Mouse (Mus musculus) lung, postnatal 14 days (tissue): ENCODE measurements at regions not wholly inside any gene's neighbourhood (a gene's known extent, or its start where the extent isn't known, plus 50 kb on each side); places are given as distances from the start of the nearest gene placed in this dataset.

Experiments
- DNase-seq: peaks from one replicate; pipeline ENCODE4 v3.0.0; 2021

DNA sequence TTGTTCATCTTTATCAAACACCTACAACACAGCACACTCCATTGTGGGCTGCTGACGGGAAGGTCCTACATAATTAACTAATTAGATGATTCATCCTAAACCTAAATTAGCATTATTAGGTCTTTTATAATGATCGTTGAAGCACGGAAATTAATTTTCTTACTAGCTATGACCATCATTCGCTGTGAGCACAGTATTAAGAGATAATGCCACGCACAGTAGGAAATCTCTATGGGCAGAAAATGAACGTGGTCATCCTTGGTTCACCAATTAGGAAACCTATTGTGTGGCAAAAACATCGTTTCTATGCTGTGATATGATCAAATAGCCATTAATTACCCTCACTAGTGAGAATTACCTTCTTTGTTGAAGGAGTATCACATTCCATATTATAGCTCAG, 56.4 kb upstream of the Mbip start:
- no peak for DNase-seq
